Mouse (Mus musculus): ENCODE data around the gene Csad. TPM values are rescaled to one million over a fixed set of nuclear protein-coding genes. Genes with fewer than 3 reads are reported as not detected.

The Csad gene
- total and polyA plus RNA-seq, 3 experiments = 13.1 to 42.1 (median 15.6) TPM

DNA sequence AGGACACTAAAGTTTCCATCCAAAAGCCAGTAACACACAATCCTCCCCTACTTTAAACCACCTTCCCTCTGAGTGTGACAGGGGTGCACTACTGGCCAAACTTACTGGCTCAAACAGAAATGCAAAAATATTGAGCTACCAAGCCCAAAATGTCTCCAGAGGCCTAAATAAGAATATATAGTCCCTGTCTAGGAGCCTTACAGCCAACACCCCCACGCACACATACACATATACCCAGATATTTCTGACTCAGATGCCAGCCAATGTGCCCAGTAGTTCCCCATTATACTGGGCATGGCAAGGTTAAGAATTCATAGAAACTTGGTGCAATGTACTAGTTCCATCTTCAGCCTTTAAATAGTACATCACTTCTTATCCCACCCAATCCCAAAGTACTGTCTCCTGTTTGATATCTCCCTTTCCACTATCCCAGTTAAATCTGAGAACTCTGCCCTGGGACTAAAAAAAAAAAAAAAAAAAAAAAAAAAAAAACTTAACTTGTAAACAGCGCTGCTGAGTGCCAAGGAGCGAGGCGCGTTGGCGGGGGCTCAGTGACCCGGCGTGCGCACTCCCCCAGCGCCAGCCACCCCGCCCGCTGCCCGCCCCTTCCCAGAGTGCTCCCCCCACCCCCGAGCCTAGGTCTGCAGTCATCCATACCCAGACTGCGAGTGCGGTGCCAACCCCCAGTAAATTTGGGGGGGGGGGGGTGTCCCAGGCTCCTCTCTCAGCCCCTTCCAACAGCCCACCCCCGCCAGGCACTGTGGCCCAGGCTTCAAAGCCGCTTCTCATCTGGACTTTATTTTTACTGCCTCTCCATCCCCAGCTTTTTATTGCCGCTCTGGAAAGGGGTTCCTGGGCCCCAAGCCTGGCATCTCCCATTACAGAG is 40.0 kb upstream of the Csad start:
- 6% methylated on average over 18 of the region's 19 CpGs for WGBS
- peaks cover 18% of the 10 kb centered on the region for H3K4me1 ChIP-seq (ENCODE audit: control insufficient read depth, insufficient read depth, low read length)
- H3K36me3 ChIP-seq (ENCODE audit: control insufficient read depth, insufficient read depth, low read length) = no peaks in the 10 kb centered on the region
- H3K9ac ChIP-seq (ENCODE audit: low read depth, low read length) = peak overlapping the region; percentile 90
- DNase-seq = peak; percentile 53 to 66
- H3K4me3 ChIP-seq = peak overlapping the region; percentile 78
- intact Hi-C loops (cut with DNase I) = no loop called here
- peaks cover 2% of the 10 kb centered on the region; the same call in 1 of the 2 replicates for H3K79me2 ChIP-seq (replicated peaks; ENCODE audit: control insufficient read depth, insufficient read depth, low read length)
- no peaks in the 10 kb centered on the region for H3K27me3 ChIP-seq (ENCODE audit: control insufficient read depth, insufficient read depth, low read length)
- TF ChIP-seq POLR2A (IDR thresholded peaks at IDR 0.05; ENCODE audit: insufficient read depth, low read depth, low read length) (0 out of 2 replicates have a peak, but pooled peaks have one; percentile 17), EP300 (IDR thresholded peaks at IDR 0.05; ENCODE audit: insufficient read depth, low read depth, low read length) (no peak)
- peak overlapping the region; percentile 96 for H3K27ac ChIP-seq

DNA sequence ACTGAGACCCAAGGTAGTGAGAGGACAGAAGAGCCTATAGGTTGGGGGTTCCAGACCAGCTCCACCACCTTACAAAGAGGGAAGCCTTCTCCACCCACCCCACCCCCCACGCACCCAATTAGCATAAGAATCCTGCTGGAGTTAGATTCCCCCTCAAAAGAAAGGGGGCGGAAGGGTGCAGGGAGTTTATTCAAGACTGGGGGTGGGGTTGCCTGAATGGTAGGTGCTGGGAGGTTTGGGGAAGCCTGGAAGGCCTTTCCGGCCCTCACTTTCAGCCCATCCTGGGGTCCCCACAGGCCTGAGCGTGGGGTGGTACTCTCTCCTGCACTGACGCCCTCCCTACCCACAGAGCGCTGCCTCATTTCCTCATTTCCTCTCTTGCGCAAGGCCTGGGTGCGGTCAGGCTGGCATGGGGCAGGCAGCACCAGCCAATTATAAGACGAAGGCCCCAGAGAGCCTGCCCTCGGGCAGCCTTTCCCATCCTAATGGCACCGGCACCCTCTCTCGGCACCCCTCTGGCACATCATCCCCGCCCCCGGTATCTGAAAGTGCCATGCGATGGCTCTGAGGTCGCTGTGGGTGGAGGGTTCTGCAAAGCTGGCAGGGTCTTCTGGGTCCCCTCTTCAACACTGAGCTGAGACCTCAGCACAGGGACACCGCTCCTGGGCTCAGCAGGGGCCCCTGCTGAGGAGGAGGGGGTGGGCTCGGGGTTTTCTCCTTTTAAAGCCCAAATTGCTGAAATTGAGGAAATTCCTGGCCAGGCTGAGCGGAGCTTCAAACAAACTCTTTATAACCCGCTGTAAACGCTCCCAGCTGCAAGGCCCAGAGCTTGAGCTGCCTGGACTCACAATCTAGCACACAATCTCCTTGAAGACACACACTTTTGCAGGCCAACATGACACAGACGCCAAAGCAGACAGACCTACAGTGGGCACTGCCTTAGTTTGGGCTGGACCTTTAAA is 39.0 kb upstream of the Csad start:
- DNase-seq = peak; percentile 77 to 86
- 35% methylated on average over 22 of the region's 22 CpGs for WGBS
- TF ChIP-seq POLR2A (IDR thresholded peaks at IDR 0.05; ENCODE audit: insufficient read depth, low read depth, low read length) (peak; percentile 57; the same call in 1 of the 2 replicates), EP300 (IDR thresholded peaks at IDR 0.05; ENCODE audit: insufficient read depth, low read depth, low read length) (0 out of 2 replicates have a peak, but pooled peaks have one; percentile 29), CTCF (IDR thresholded peaks at IDR 0.05) (peak; percentile 24; the same call in 1 of the 2 replicates)
- peaks cover 18% of the 10 kb centered on the region for H3K4me1 ChIP-seq (ENCODE audit: control insufficient read depth, insufficient read depth, low read length)
- peak overlapping the region; percentile 96 for H3K27ac ChIP-seq
- H3K9ac ChIP-seq (ENCODE audit: low read depth, low read length) = peak overlapping the region; percentile 66
- H3K36me3 ChIP-seq (ENCODE audit: control insufficient read depth, insufficient read depth, low read length) = no peaks in the 10 kb centered on the region
- peaks cover 2% of the 10 kb centered on the region; the same call in 1 of the 2 replicates for H3K79me2 ChIP-seq (replicated peaks; ENCODE audit: control insufficient read depth, insufficient read depth, low read length)
- peak overlapping the region; percentile 78 for H3K4me3 ChIP-seq
- no peaks in the 10 kb centered on the region for H3K27me3 ChIP-seq (ENCODE audit: control insufficient read depth, insufficient read depth, low read length)
- intact Hi-C loops (cut with DNase I) = no loop called here

- Histone ChIP-seq H3K4me3 (no peak overlapping the region), H3K79me2 (replicated peaks; ENCODE audit: control insufficient read depth, insufficient read depth, low read length) (peaks cover 2% of the 10 kb centered on the region; the same call in 1 of the 2 replicates), H3K36me3 (ENCODE audit: control insufficient read depth, insufficient read depth, low read length) (no peaks in the 10 kb centered on the region), H3K9ac (ENCODE audit: low read depth, low read length) (peak overlapping the region; percentile 66), H3K27ac (peak overlapping the region; percentile 96), H3K4me1 (ENCODE audit: control insufficient read depth, insufficient read depth, low read length) (peaks cover 18% of the 10 kb centered on the region), H3K27me3 (ENCODE audit: control insufficient read depth, insufficient read depth, low read length) (no peaks in the 10 kb centered on the region)
- no peak for TF ChIP-seq CTCF (IDR thresholded peaks at IDR 0.05)
- no peak for TF ChIP-seq EP300 (IDR thresholded peaks at IDR 0.05; ENCODE audit: insufficient read depth, low read depth, low read length)
- no peak for TF ChIP-seq POLR2A (IDR thresholded peaks at IDR 0.05; ENCODE audit: insufficient read depth, low read depth, low read length)
- 75% methylated on average over 12 of the region's 12 CpGs for WGBS
- DNase-seq = peak in 1 of 2 experiments; percentile 27
- intact Hi-C loops (cut with DNase I) = no loop called here
These were observed 38.1 kb upstream of the Csad start for GRCm38 (mm10) chr15:102242404-102243228.

DNA sequence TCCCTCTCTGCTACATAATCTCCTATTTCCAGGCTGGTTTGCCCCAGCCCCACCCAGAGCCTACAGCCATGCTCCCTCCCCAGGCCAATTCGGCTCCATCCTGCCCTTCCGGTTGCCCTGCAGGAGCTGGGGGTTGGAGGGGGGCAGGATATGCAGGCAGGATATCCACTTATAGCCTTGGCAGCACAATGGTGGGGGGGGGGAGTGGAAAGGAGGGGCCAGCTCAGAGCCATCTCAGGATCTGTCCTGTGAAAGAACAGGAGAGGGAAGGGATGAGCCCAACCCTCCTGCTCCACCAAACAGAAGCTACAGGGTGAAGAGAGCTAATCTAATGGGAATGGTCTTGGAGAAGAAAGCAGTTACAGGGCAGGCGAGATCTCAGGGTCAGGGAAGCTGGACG is 36.1 kb upstream of the Csad start:
- no peaks in the 10 kb centered on the region; the same call in 1 of the 2 replicates for H3K36me3 ChIP-seq (ENCODE audit: control insufficient read depth, insufficient read depth, low read length)
- peak; percentile 64 to 71 for DNase-seq
- WGBS = 34% methylated on average over 4 of the region's 4 CpGs
- H3K9ac ChIP-seq (ENCODE audit: low read depth, low read length) = peak overlapping the region; percentile 45; the same call in 1 of the 2 replicates
- H3K4me3 ChIP-seq = no peak overlapping the region
- intact Hi-C loops (cut with DNase I) = no loop called here
- H3K4me1 ChIP-seq (ENCODE audit: control insufficient read depth, insufficient read depth, low read length) = peaks cover 20% of the 10 kb centered on the region
- peaks cover 2% of the 10 kb centered on the region; the same call in 1 of the 2 replicates for H3K79me2 ChIP-seq (replicated peaks; ENCODE audit: control insufficient read depth, insufficient read depth, low read length)
- no peaks in the 10 kb centered on the region for H3K27me3 ChIP-seq (ENCODE audit: control insufficient read depth, insufficient read depth, low read length)
- TF ChIP-seq POLR2A (IDR thresholded peaks at IDR 0.05; ENCODE audit: insufficient read depth, low read depth, low read length) (peak; percentile 75), CTCF (IDR thresholded peaks at IDR 0.05) (no peak), EP300 (IDR thresholded peaks at IDR 0.05; ENCODE audit: insufficient read depth, low read depth, low read length) (peak; percentile 84)
- peak overlapping the region; percentile 76 for H3K27ac ChIP-seq

GRCm38 (mm10) chr15:102239851-102240250 is 35.3 kb upstream of the Csad start:
- TF ChIP-seq EP300 (IDR thresholded peaks at IDR 0.05; ENCODE audit: insufficient read depth, low read depth, low read length) (no peak), POLR2A (IDR thresholded peaks at IDR 0.05; ENCODE audit: insufficient read depth, low read depth, low read length) (no peak), CTCF (IDR thresholded peaks at IDR 0.05) (no peak)
- no peaks in the 10 kb centered on the region for H3K27me3 ChIP-seq (ENCODE audit: control insufficient read depth, insufficient read depth, low read length)
- H3K36me3 ChIP-seq (ENCODE audit: control insufficient read depth, insufficient read depth, low read length) = no peaks in the 10 kb centered on the region; the same call in 1 of the 2 replicates
- peaks cover 2% of the 10 kb centered on the region; the same call in 1 of the 2 replicates for H3K79me2 ChIP-seq (replicated peaks; ENCODE audit: control insufficient read depth, insufficient read depth, low read length)
- peak overlapping the region; percentile 5; the same call in 1 of the 2 replicates for H3K9ac ChIP-seq (ENCODE audit: low read depth, low read length)
- peak overlapping the region; percentile 63 for H3K27ac ChIP-seq
- H3K4me1 ChIP-seq (ENCODE audit: control insufficient read depth, insufficient read depth, low read length) = peaks cover 20% of the 10 kb centered on the region
- DNase-seq = peak in 1 of 2 experiments; percentile 28
- H3K4me3 ChIP-seq = no peak overlapping the region
- intact Hi-C loops (cut with DNase I) = loop anchor here (1.0 kb wide), 2 partner anchors 39 to 76 kb away; partner anchors contain the start of gene Mfsd5
- WGBS = 75% methylated on average over 11 of the region's 11 CpGs
